Mouse (Mus musculus) brain, embryonic 14.5 days (tissue): ENCODE measurements at regions not wholly inside any gene's neighbourhood (a gene's known extent, or its start where the extent isn't known, plus 50 kb on each side); places are given as distances from the start of the nearest gene placed in this dataset.

Experiments
- CTCF ChIP-seq: fragments of 200-500 bp; IDR thresholded peaks from 2 replicates; pipeline ENCODE4 v1.5.1; 2012; ENCODE audit warnings: inconsistent platforms, mild to moderate bottlenecking, moderate library complexity, borderline replicate concordance; ENCODE audit not compliant: insufficient read depth, insufficient read length; ENCODE audit errors: extremely low read depth
- POLR2A ChIP-seq: fragments of 200-500 bp; IDR thresholded peaks from 2 replicates; pipeline ENCODE4 v1.6.1; 2012; ENCODE audit warnings: mild to moderate bottlenecking, inconsistent platforms, borderline replicate concordance; ENCODE audit not compliant: poor library complexity, insufficient read depth, insufficient read length, severe bottlenecking; ENCODE audit errors: extremely low read depth

GRCm38 (mm10) chr7:65775016-65775415 lies 84.0 kb downstream of the Tm2d3 start:
- TF ChIP-seq CTCF (no peak), POLR2A (no peak)
